Mouse (Mus musculus): Measurements from ENCODE around the gene Ankmy1.

The Ankmy1 gene

GRCm38 (mm10) chr1:92830626-92831187 lies 72.0 kb downstream of the Ankmy1 start:
- DNase-seq (ENCODE audit: low read depth): no peak

- DNase-seq (ENCODE audit: low read depth): no peak
Observed at GRCm38 (mm10) chr1:92815756-92816294, 86.9 kb downstream of the Ankmy1 start.

GRCm38 (mm10) chr1:92815100-92815499 lies 87.6 kb downstream of the Ankmy1 start:
- DNase-seq (ENCODE audit: low read depth): no peak

GRCm38 (mm10) chr1:92814319-92814718 lies 88.4 kb downstream of the Ankmy1 start:
- DNase-seq (ENCODE audit: low read depth): no peak
